Mouse (Mus musculus) intestine, embryonic 16.5 days (tissue): ENCODE measurements at regions not wholly inside any gene's neighbourhood (a gene's known extent, or its start where the extent isn't known, plus 50 kb on each side); places are given as distances from the start of the nearest gene placed in this dataset.

Source experiments
- ATAC-seq: fragments of 200-750 bp; cut with Nextera tagmentation; 2 replicates; pipeline ENCODE4 v1.8.0; 2017; ENCODE audit warnings: moderate TSS enrichment, moderate library complexity
- H3K27ac ChIP-seq: fragments of 300-500 bp; sonication (generic); 2 replicates; pipeline ENCODE4 v1.5.1; 2014; ENCODE audit warnings: mild to moderate bottlenecking, low read length
- H3K27me3 ChIP-seq: fragments of 300-500 bp; sonication (generic); replicated peaks from 2 replicates; pipeline ENCODE4 v1.6.1; 2014; ENCODE audit warnings: low read length, control low read depth, mixed read lengths; ENCODE audit not compliant: control insufficient read depth, insufficient read depth
- H3K36me3 ChIP-seq: fragments of 300-500 bp; sonication (generic); 2 replicates; pipeline ENCODE4 v1.6.1; 2014; ENCODE audit warnings: low read length, control low read depth; ENCODE audit not compliant: control insufficient read depth, insufficient read depth
- H3K4me1 ChIP-seq: fragments of 300-500 bp; sonication (generic); 2 replicates; pipeline ENCODE4 v1.6.1; 2014; ENCODE audit warnings: low read length, control low read depth, mixed read lengths; ENCODE audit not compliant: control insufficient read depth, insufficient read depth
- H3K4me2 ChIP-seq: fragments of 300-500 bp; sonication (generic); 2 replicates; pipeline ENCODE4 v1.6.1; 2014; ENCODE audit warnings: low read depth, low read length, control low read depth
- H3K4me3 ChIP-seq: fragments of 300-500 bp; sonication (generic); 2 replicates; pipeline ENCODE4 v1.5.1; 2014; ENCODE audit warnings: mild to moderate bottlenecking, low read length
- H3K9ac ChIP-seq: fragments of 300-500 bp; sonication (generic); 2 replicates; pipeline ENCODE4 v1.6.1; 2014; ENCODE audit warnings: low read depth, low read length
- H3K9me3 ChIP-seq: fragments of 300-500 bp; sonication (generic); 2 replicates; pipeline ENCODE4 v1.6.1; 2016; ENCODE audit warnings: low read length, control low read depth; ENCODE audit not compliant: control insufficient read depth
- WGBS: fragments of 180-500 bp; shearing (Covaris S2); extraction: QIAGEN DNeasy Blood & Tissue Kit; methylation state at CpG from one replicate; pipeline ENCODE4 v1.1.7; 2014; 5-methylcytosine and 5-hydroxymethylcytosine counted together

- no peaks in the 10 kb centered on the region for H3K9me3 ChIP-seq
- ATAC-seq: no peak
- no peak overlapping the region for H3K4me3 ChIP-seq
- H3K36me3 ChIP-seq: no peaks in the 10 kb centered on the region
- H3K27me3 ChIP-seq: no peaks in the 10 kb centered on the region
- no peak overlapping the region for H3K9ac ChIP-seq
- H3K27ac ChIP-seq: no peak overlapping the region
- no peaks in the 10 kb centered on the region for H3K4me1 ChIP-seq
- WGBS: 85% methylated on average over 4 of the region's 4 CpGs
- no peak overlapping the region for H3K4me2 ChIP-seq
Measured at GRCm38 (mm10) chr3:120498937-120499336, 672.6 kb downstream of the Rwdd3 start.

- no peak overlapping the region for H3K9ac ChIP-seq
- no peak overlapping the region for H3K4me2 ChIP-seq
- 64% methylated on average over 1 of the region's 1 CpGs for WGBS
- ATAC-seq: no peak
- no peaks in the 10 kb centered on the region for H3K9me3 ChIP-seq
- H3K4me1 ChIP-seq: no peaks in the 10 kb centered on the region
- no peaks in the 10 kb centered on the region for H3K27me3 ChIP-seq
- no peak overlapping the region for H3K4me3 ChIP-seq
- H3K36me3 ChIP-seq: no peaks in the 10 kb centered on the region
- H3K27ac ChIP-seq: no peak overlapping the region
Measured at GRCm38 (mm10) chr3:120477934-120478333, 693.6 kb downstream of the Rwdd3 start.

GRCm38 (mm10) chr3:120477232-120477631, 693.0 kb upstream of the Ptbp2 start:
- no peak overlapping the region for H3K4me3 ChIP-seq
- H3K27me3 ChIP-seq: no peaks in the 10 kb centered on the region
- H3K9me3 ChIP-seq: no peaks in the 10 kb centered on the region
- no peak overlapping the region for H3K9ac ChIP-seq
- H3K4me2 ChIP-seq: no peak overlapping the region
- no peaks in the 10 kb centered on the region for H3K4me1 ChIP-seq
- ATAC-seq: no peak
- 47% methylated on average over 2 of the region's 2 CpGs for WGBS
- no peaks in the 10 kb centered on the region for H3K36me3 ChIP-seq
- no peak overlapping the region for H3K27ac ChIP-seq

- H3K4me2 ChIP-seq: no peak overlapping the region
- H3K9me3 ChIP-seq: no peaks in the 10 kb centered on the region
- peak; percentile 83 for ATAC-seq
- WGBS: 33% methylated on average over 2 of the region's 2 CpGs
- no peak overlapping the region for H3K27ac ChIP-seq
- no peaks in the 10 kb centered on the region for H3K27me3 ChIP-seq
- no peaks in the 10 kb centered on the region for H3K4me1 ChIP-seq
- no peak overlapping the region for H3K4me3 ChIP-seq
- no peak overlapping the region for H3K9ac ChIP-seq
- no peaks in the 10 kb centered on the region for H3K36me3 ChIP-seq
Measured at GRCm38 (mm10) chr3:120473645-120474038, 689.4 kb upstream of the Ptbp2 start.

- H3K27me3 ChIP-seq: no peaks in the 10 kb centered on the region
- H3K4me1 ChIP-seq: no peaks in the 10 kb centered on the region
- no peak overlapping the region for H3K9ac ChIP-seq
- no peaks in the 10 kb centered on the region for H3K9me3 ChIP-seq
- H3K4me2 ChIP-seq: no peak overlapping the region
- no peaks in the 10 kb centered on the region for H3K36me3 ChIP-seq
- 50% methylated on average over 13 of the region's 13 CpGs for WGBS
- H3K27ac ChIP-seq: no peak overlapping the region
- H3K4me3 ChIP-seq: no peak overlapping the region
- ATAC-seq: peak; percentile 53
Measured at GRCm38 (mm10) chr3:120472687-120473644, 688.7 kb upstream of the Ptbp2 start.

- no peaks in the 10 kb centered on the region for H3K9me3 ChIP-seq
- no peaks in the 10 kb centered on the region for H3K4me1 ChIP-seq
- no peaks in the 10 kb centered on the region for H3K27me3 ChIP-seq
- no peaks in the 10 kb centered on the region for H3K36me3 ChIP-seq
- H3K4me3 ChIP-seq: no peak overlapping the region
- no peak overlapping the region for H3K27ac ChIP-seq
- ATAC-seq: no peak
- H3K9ac ChIP-seq: no peak overlapping the region
- 62% methylated on average over 2 of the region's 2 CpGs for WGBS
- H3K4me2 ChIP-seq: no peak overlapping the region
Measured at GRCm38 (mm10) chr3:120471878-120472444, 687.7 kb upstream of the Ptbp2 start.

- ATAC-seq: no peak
- Histone ChIP-seq H3K27me3 (no peaks in the 10 kb centered on the region), H3K27ac (no peak overlapping the region), H3K9ac (no peak overlapping the region), H3K9me3 (no peaks in the 10 kb centered on the region), H3K36me3 (no peaks in the 10 kb centered on the region), H3K4me3 (no peak overlapping the region), H3K4me1 (no peaks in the 10 kb centered on the region), H3K4me2 (no peak overlapping the region)
- whole genome bisulfite sequencing: 74% methylated on average over 2 of the region's 2 CpGs
Measured at GRCm38 (mm10) chr3:120468887-120469286, 684.6 kb upstream of the Ptbp2 start.

GRCm38 (mm10) chr3:120460717-120461116, 676.5 kb upstream of the Ptbp2 start:
- Histone ChIP-seq H3K27ac (no peak overlapping the region), H3K4me2 (no peak overlapping the region), H3K4me1 (no peaks in the 10 kb centered on the region), H3K9ac (no peak overlapping the region), H3K9me3 (no peaks in the 10 kb centered on the region), H3K36me3 (no peaks in the 10 kb centered on the region), H3K27me3 (no peaks in the 10 kb centered on the region), H3K4me3 (no peak overlapping the region)
- no peak for ATAC-seq

GRCm38 (mm10) chr3:120457912-120458311, 673.6 kb upstream of the Ptbp2 start:
- H3K4me3 ChIP-seq: no peak overlapping the region
- no peaks in the 10 kb centered on the region for H3K36me3 ChIP-seq
- 60% methylated on average over 7 of the region's 7 CpGs for WGBS
- H3K27ac ChIP-seq: no peak overlapping the region
- no peaks in the 10 kb centered on the region for H3K27me3 ChIP-seq
- H3K9me3 ChIP-seq: no peaks in the 10 kb centered on the region
- no peak overlapping the region for H3K4me2 ChIP-seq
- H3K9ac ChIP-seq: no peak overlapping the region
- ATAC-seq: no peak
- no peaks in the 10 kb centered on the region for H3K4me1 ChIP-seq
